Mouse (Mus musculus): ENCODE measurements around the gene Tsg101.

Tsg101 gene

DNA sequence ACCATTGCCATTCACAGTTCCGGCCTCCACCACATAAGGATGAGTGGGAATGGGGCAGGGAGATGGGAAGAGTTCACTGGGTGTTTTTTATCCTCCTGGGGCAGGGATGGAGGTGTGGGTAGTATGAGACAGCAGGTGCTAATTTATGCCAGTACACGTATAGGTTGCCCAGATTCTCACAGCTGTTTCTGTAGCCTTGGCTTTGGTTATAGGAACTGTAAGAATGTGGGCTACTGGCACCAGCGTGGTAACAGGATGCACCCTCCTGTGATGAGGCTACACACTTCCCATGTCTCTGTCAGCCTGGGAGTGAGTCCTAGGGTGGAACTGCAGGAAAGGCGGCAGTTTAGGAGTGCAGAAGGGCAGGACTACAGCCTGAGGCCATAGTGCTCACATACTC lies 42.9 kb downstream of the Tsg101 start:
- no peak for DNase-seq (ENCODE audit: low read depth, low spot score)

GRCm38 (mm10) chr7:46871988-46872387 lies 47.8 kb downstream of the Tsg101 start:
- DNase-seq (ENCODE audit: low read depth, low spot score), result no peak

DNA sequence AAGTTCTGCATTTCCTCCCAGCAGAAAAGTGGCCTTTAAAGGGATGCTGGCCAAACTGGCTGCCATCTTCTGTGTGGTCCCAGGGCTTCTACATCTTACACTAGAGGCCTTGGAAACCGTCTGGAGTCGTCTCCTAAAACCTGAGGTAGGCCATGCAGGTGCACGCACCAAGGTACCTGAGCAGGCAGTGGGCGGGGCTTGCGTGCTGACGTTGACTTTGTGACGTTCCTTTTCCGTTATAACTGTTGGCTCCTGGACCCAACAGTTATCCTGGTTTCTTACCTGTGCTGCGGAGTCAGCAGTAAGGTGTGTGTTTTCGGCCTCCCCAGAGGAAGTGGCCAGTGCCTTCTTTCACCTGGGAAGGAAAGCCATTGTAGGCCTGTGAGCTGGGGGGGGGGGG lies 58.8 kb downstream of the Tsg101 start, which contains the start of gene Ldhc:
Gene Ldhc, plus strand, starts transcription at position 208 of the 400 bp plus-strand sequence.
- DNase-seq (ENCODE audit: low read depth, low spot score), result no peak

DNA sequence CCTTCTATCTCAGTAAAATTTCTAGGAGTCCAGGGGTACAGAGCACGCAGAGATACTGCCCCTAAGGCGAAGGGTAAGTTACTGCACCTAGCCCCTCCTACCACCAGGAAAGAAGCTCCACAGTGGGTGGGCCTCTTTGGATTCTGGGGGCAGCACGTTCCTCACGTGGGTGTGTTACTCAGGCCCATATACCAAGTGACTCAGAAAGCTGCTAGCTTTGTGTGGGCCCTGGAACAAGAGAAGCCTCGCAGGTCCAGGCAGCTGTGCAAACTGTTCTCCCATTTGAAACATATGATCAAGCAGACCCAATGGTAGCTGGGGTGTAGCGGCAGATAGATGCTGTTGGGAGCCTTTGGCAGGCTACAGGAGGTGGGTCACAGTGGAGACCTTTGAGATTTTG lies 60.7 kb downstream of the Tsg101 start:
- DNase-seq (ENCODE audit: low read depth, low spot score), result no peak

- no peak for DNase-seq (ENCODE audit: low read depth, low spot score)
Measured at GRCm38 (mm10) chr7:46857436-46857835, 62.3 kb downstream of the Tsg101 start.

DNA sequence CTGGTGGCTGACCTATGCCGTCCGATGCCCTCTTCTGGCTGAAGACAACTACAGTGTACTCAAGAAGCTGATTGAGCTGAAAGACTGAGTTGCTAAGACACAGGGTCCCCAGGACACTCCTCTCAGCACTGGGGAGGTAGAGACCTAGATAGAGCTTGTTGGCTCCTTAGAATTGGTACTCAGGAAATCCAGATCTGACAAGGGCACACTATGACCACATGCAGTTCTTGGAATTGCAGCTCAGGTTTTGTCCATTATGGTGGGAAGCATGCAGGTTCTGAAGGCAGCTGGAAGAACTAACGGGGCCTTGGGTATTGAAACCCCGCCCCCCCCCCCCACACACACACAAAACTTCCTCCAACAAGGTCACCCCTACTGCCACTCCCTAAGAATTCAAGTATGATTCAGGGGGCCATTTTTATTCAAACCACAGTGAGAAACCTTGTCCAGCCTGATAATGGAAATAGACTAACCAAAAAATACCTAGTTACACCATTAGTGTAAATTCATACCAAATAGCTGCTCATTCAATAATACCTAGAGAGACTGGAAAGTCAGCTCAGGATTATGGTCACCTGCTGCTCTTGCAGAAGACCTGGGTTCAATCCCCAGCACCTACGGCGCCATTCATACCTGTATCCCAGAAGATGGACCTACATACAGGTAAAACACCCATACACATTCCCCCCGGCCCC lies 63.8 kb downstream of the Tsg101 start:
- no peak for DNase-seq (ENCODE audit: low read depth, low spot score)

DNA sequence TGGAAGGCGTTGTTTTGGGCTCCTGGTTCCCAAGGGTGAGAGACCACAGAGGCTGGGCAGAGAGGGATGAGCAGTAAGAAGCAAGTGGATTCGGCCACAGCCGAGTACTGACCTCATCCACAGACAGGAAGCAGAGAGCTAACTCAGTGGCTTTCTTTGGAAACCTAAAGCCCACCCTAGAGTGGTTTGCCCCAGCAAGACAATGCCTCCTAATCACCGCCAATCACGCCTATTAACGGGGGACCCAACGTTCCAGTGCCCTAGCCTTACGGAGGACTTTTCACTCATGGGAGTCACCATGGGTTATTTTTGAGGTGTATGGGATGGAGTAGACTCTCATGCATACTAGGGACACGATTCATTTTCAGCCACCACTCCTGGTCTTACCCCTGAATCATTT lies 66.4 kb downstream of the Tsg101 start:
- DNase-seq (ENCODE audit: low read depth, low spot score), result no peak

- no peak for DNase-seq (ENCODE audit: low read depth, low spot score)
Measured at GRCm38 (mm10) chr7:46852666-46853065, 67.1 kb downstream of the Tsg101 start.

DNA sequence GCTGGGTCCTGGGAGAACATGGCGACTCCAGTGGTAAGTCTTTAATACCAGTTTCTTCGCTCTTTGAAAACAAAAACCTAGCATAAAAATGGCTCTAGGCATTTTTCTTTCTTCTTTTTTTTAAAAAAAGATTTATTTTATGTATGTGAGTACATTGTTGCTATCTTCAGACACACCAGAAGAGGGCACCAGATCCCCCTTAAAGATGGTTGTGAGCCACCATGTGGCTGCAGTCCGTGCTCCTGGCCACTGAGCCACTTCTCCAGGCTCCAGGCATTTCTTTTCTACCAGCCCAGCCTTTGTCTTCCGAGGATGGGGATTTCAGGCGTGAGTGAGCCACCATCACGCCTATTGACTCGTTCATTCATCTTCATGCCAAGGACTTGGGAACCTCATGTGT lies 68.7 kb downstream of the Tsg101 start:
- DNase-seq (ENCODE audit: low read depth, low spot score), result peak; percentile 54

DNA sequence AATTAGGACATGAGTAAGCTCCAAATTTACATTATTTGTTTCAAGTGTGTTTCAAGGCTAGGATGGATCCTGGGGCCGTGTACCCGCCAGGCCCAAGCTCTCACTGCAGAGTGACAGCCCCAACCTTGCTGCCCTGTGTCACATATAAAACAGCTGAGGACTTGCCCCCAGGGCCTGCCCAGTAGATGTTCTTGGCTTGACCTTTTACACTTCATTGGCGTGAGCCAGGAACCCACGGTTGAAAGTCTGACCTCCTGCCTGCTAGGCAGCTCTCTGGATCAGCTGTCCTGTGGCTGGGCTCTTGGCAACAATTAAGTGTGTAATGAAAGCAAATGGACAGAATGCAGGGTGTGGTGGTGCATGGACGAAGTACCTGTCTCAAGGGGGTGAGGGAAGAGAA lies 70.5 kb downstream of the Tsg101 start:
- no peak for DNase-seq (ENCODE audit: low read depth, low spot score)

GRCm38 (mm10) chr7:46846486-46847244 lies 73.1 kb downstream of the Tsg101 start:
- DNase-seq (ENCODE audit: low read depth, low spot score), result peak; percentile 80

DNA sequence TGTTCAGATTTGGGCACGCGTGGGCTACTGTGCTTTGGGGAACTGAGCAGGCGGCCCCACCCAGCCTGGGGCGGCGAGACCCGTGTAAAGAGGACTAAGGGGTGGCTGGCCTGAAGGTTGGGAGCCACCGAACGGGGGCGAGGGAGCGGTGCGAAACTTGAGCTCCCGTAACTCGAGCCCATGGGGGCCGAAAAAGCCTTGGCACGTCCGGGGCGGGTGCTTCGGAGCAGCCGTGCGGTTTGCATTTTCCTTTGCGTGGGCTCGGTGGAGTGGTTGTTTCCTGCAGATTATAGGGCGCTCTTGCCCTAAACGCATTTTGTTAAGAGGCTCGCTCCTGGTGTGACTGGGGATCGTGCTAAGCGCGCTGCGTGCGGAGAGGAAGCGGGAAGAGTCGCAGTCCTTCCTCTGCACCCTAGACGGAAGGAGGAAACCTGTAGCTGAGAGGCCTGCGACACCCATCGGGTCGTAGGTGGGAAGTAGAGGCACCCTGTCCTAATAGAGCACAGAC lies 73.7 kb downstream of the Tsg101 start:
- peak; percentile 28 for DNase-seq (ENCODE audit: low read depth, low spot score)

DNA sequence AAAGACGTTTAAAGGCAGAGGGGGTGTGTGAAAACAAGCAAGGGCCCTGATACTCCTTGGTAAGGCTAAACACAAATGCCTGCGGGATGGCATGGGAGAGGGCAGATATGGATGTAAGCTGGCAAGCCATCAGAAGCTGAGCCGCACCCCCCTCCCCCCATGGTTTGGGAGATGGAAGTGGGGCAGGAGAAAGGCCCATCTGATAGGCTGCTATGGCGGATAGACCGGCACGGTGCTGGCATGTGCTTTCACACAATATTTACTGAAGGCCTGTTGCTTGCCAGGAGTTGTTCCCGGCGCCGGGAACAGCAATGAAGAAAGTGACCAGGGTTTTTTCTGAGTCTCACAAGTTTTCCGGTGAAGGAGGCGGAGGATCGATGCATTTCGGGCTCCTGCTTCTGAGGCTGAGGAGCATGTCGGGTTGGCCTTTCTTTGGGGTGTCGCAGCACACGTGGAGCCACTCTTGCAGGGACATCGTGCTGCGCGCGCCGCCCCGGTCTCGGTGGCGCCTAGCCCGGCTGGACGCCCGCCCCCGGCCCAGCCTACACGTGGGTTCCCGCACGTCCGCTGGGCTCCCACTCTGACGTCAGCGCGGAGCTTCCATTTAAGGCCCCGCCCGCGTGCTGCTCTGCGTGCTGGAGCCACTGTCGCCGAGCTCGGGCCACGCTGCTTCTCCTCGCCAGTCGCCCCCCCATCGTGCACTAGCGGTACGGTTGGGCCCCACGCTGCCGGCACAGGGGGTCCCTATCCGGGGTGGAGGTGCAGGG lies 74.4 kb downstream of the Tsg101 start:
- DNase-seq (ENCODE audit: low read depth, low spot score), result peak; percentile 85

DNA sequence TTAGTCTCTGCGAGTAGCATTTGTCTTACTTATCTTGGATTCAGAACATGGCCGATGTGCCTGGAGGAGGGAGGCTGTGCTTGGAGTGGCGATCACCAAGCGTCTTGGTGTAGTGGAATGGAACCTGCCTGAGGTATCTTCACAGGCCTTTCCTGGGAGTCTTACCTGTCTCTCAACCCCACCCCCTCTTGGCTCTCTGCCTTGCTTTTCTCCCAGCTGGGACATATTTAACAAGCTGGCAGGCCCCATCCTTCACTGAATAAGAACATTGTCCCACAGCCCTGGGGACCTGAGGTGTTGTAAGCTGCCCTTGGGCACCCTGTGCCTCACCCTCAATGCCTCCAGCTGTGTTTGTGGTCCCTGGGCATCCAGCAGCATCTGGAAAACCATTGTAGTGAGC lies 76.2 kb downstream of the Tsg101 start:
- DNase-seq (ENCODE audit: low read depth, low spot score), result no peak

GRCm38 (mm10) chr7:46842278-46842677 lies 77.5 kb downstream of the Tsg101 start:
- no peak for DNase-seq (ENCODE audit: low read depth, low spot score)

GRCm38 (mm10) chr7:46840787-46841525 lies 78.8 kb downstream of the Tsg101 start, which contains the start of gene Ldha:
TSS of gene Ldha (plus strand) at chr7:46841475.
- DNase-seq (ENCODE audit: low read depth, low spot score), result no peak

- no peak for DNase-seq (ENCODE audit: low read depth, low spot score)
Measured at GRCm38 (mm10) chr7:46840326-46840725, 79.4 kb downstream of the Tsg101 start.

DNA sequence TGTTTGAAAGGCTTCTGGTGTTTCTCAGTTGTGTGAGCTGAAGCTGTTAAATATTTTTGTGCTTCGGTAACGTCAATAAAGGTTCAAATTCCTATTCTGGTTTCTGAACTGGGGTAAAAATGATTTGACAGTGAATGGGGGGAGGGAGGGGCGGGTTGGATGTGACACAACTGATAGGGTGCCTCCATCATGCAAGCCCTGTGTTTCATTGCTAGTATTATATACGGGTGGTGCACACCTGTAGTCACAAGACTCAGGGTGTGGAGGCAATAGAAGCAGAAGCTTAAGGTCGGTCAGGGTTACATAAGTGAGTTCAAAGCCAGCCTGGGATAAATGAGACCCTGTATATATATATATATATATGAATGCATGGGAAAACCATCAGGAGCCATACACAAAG lies 79.9 kb downstream of the Tsg101 start:
- no peak for DNase-seq (ENCODE audit: low read depth, low spot score)

- DNase-seq (ENCODE audit: low read depth, low spot score), result no peak
Measured at GRCm38 (mm10) chr7:46839446-46839845, 80.3 kb downstream of the Tsg101 start.

Measured in 3T3-L1 (cell line).